7 mouse cellular contexts compared by ENCODE assay signal in the genomic region with DNA sequence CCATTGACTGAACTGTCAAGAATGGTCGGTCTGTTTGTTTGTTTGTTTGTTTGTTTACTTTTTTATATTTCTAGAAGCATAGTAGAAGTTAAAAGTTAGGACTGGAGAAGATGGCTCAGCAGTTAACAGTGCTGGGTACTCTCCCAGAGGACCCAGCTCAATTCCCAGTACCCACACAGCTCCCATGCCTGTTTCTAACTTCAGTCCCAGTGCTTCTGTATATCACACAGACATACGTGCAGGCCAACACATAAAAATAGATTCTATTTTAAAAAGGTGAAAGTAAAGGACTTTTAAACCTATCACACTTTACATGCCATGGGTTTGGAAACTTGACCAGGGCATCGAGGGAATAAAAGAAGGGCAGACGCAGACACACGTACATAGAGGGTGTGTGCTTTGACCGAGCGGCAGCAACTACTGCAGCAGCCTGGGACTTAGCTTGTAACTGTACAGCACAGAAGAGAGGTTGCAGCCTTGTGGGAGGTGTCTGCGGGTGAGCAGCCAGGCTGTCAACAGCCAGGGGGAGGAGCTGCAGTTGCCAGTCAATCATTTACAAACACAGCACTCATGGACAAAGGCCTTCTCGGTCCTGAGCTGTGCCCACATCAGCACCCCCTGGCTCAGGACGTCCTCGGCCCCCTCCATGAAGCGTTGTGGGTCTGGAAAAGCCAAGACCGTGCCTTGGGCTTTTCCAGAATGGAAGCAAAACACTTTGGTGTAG. TPM values are rescaled to one million over a fixed set of nuclear protein-coding genes. Genes with fewer than 3 reads are reported as not detected.
DNase-seq lines count a peak whose midpoint lies in the region; ATAC-seq and TF ChIP-seq lines count a peak whose summit lies in the region.

No protein-coding gene starts in this region.

- peak; percentile 35; the same call in 1 of the 2 replicates for TF ChIP-seq POLR2A in cortical plate, adult 2 months (IDR thresholded peaks at IDR 0.05; ENCODE audit: extremely low read depth, insufficient read depth, low read length)

- no peaks in the 10 kb centered on the region for H3K27me3 ChIP-seq in heart, embryonic 15.5 days

- H3K4me2 ChIP-seq in heart, embryonic 15.5 days: peak overlapping the region; percentile 43

- no peaks in the 10 kb centered on the region for H3K36me3 ChIP-seq in heart, embryonic 15.5 days

- H3K9ac ChIP-seq in heart, embryonic 15.5 days: 0 out of 2 replicates have a peak overlapping the region, but pooled peaks have one; percentile 29

- WGBS in heart, embryonic 15.5 days: 23% methylated on average over 13 of the region's 13 CpGs

- no peak for TF ChIP-seq CTCF in cortical plate, adult 2 months (IDR thresholded peaks at IDR 0.05; ENCODE audit: extremely low read depth, insufficient read depth, low read length)

- H3K27ac ChIP-seq in cortical plate, adult 2 months (ENCODE audit: insufficient read depth, low read length): no peak overlapping the region
- H3K27ac ChIP-seq in heart, embryonic 15.5 days: peak overlapping the region; percentile 83

- H3K4me3 ChIP-seq in cortical plate, adult 2 months (ENCODE audit: insufficient read depth, low read length): peak overlapping the region; percentile 73
- H3K4me3 ChIP-seq in heart, embryonic 15.5 days: no peak overlapping the region

- peaks cover 3% of the 10 kb centered on the region; the same call in 1 of the 2 replicates for H3K4me1 ChIP-seq in cortical plate, adult 2 months (ENCODE audit: control insufficient read depth, insufficient read depth, low read length)
- peaks cover 28% of the 10 kb centered on the region for H3K4me1 ChIP-seq in heart, embryonic 15.5 days (replicated peaks)

- ATAC-seq in heart, embryonic 15.5 days (replicated peaks; ENCODE audit: insufficient number of reproducible peaks, insufficient read depth, low FRiP score, low read depth): peak; percentile 85

- DNase-seq in adrenal gland, postnatal 10 days: peak; percentile 69
- peak; percentile 86 for DNase-seq in kidney, postnatal 14 days
- DNase-seq in mesoderm, embryonic 11.5 days (ENCODE audit: low read depth, low spot score): peak; percentile 45
- DNase-seq in ovary, adult 18-20 months (ENCODE audit: low spot score): no peak
- no peak for DNase-seq in layer of hippocampus, postnatal 36 days

- H3K9me3 ChIP-seq in heart, embryonic 15.5 days (replicated peaks): no peaks in the 10 kb centered on the region

RNA-seq across cellular contexts. Expression of gene Rufy3, which starts 22.5 kb away (rescaled TPM):
- 10 to 100 TPM; 20.7 to 32.5 TPM for total RNA-seq in adrenal gland, postnatal 10 days (2021)
- 102 and 103 TPM in 2 replicates for polyA plus RNA-seq in cortical plate, adult 2 months (2012; rRNA removed)
- 9.2 and 14.5 TPM in 2 replicates for polyA plus RNA-seq in heart, embryonic 15.5 days (2015; fragmentation: Nextera tagmentation; extraction: Ambion mirVana)
- 100 to 1,000 TPM; 174 to 178 TPM for total RNA-seq in layer of hippocampus, postnatal 36 days (2021)

RNA-seq across cellular contexts. Expression of gene Utp3, which starts 33.1 kb away (rescaled TPM):
- total RNA-seq in adrenal gland, postnatal 10 days (2021): 10 to 100 TPM; 30.5 to 31.9 TPM
- 25.1 and 27.5 TPM in 2 replicates for polyA plus RNA-seq in cortical plate, adult 2 months (2012; rRNA removed)
- polyA plus RNA-seq in heart, embryonic 15.5 days (2015; fragmentation: Nextera tagmentation; extraction: Ambion mirVana): 44.1 and 45.1 TPM in 2 replicates
- total RNA-seq in layer of hippocampus, postnatal 36 days (2021): 10 to 100 TPM; 27.5 to 28.0 TPM

RNA-seq across cellular contexts. Expression of gene Jchain, which starts 59.7 kb away (rescaled TPM):
- total RNA-seq in adrenal gland, postnatal 10 days (2021): 1 to 10 TPM in 1 of 2 experiments, under 1 TPM in 1; 0.75 to 1.4 TPM
- 1.4 and 1.9 TPM in 2 replicates for polyA plus RNA-seq in cortical plate, adult 2 months (2012; rRNA removed)
- 0.09 and 0.13 TPM in 2 replicates for polyA plus RNA-seq in heart, embryonic 15.5 days (2015; fragmentation: Nextera tagmentation; extraction: Ambion mirVana)
- under 1 TPM; 0.20 to 0.22 TPM for total RNA-seq in layer of hippocampus, postnatal 36 days (2021)

Comparison
In these comparisons a context has a peak if more than half of its experiments do, and no peak if none do; other contexts are left out.
1. DNase-seq: peak in adrenal gland, postnatal 10 days (single experiment), kidney, postnatal 14 days (single experiment) and mesoderm, embryonic 11.5 days (single experiment); none in ovary, adult 18-20 months (single experiment) and layer of hippocampus, postnatal 36 days (0 of 2).
2. RNA of gene Rufy3, which starts 22.5 kb away (total RNA-seq): 174 to 178 TPM in layer of hippocampus, postnatal 36 days; 20.7 to 32.5 TPM in adrenal gland, postnatal 10 days; every median in the first group is over 4 times any median in the second.